Mouse (Mus musculus) embryonic facial prominence, embryonic 10.5 days (tissue): Measurements from ENCODE around the gene Capn2. TPM values are rescaled to one million over a fixed set of nuclear protein-coding genes. Genes with fewer than 3 reads are reported as not detected.

ENCODE experiments used
- DNase-seq: peaks from one replicate; pipeline ENCODE4 v3.0.0-alpha.2; 2017; ENCODE audit warnings: low spot score
- H3K27ac ChIP-seq: fragments of 300-500 bp; sonication (generic); replicated peaks from 2 replicates; pipeline ENCODE4 v1.5.1; 2016; ENCODE audit warnings: mild to moderate bottlenecking
- H3K27me3 ChIP-seq: fragments of 300-500 bp; sonication (generic); replicated peaks from 2 replicates; pipeline ENCODE4 v1.6.1; 2016; ENCODE audit warnings: low read depth, mild to moderate bottlenecking; ENCODE audit not compliant: poor library complexity, severe bottlenecking
- H3K36me3 ChIP-seq: fragments of 300-500 bp; sonication (generic); replicated peaks from 2 replicates; pipeline ENCODE4 v1.6.1; 2016; ENCODE audit warnings: mild to moderate bottlenecking, moderate library complexity
- H3K4me1 ChIP-seq: fragments of 300-500 bp; sonication (generic); 2 replicates; pipeline ENCODE4 v1.6.1; 2016
- H3K4me3 ChIP-seq: fragments of 300-500 bp; sonication (generic); 2 replicates; pipeline ENCODE4 v1.5.1; 2016; ENCODE audit warnings: mild to moderate bottlenecking, moderate library complexity
- H3K9me3 ChIP-seq: fragments of 300-500 bp; sonication (generic); 2 replicates; pipeline ENCODE4 v1.6.1; 2016; ENCODE audit warnings: mild to moderate bottlenecking
- WGBS: fragments of 180-500 bp; shearing (Covaris S2); methylation state at CpG from one replicate; pipeline ENCODE4 v1.1.7; 2016; 5-methylcytosine and 5-hydroxymethylcytosine counted together
- polyA plus RNA-seq: library from polyadenylated mRNA; unstranded; fragments of >200 nt; fragmentation: Nextera tagmentation; extraction: Ambion mirVana; gene quantifications from 2 replicates; pipeline ENCODE4 v1.2.1, GENCODE M21; 2016

Gene Capn2
- polyA plus RNA-seq, 1 experiment from 2014 or later: 84.8 TPM

DNA sequence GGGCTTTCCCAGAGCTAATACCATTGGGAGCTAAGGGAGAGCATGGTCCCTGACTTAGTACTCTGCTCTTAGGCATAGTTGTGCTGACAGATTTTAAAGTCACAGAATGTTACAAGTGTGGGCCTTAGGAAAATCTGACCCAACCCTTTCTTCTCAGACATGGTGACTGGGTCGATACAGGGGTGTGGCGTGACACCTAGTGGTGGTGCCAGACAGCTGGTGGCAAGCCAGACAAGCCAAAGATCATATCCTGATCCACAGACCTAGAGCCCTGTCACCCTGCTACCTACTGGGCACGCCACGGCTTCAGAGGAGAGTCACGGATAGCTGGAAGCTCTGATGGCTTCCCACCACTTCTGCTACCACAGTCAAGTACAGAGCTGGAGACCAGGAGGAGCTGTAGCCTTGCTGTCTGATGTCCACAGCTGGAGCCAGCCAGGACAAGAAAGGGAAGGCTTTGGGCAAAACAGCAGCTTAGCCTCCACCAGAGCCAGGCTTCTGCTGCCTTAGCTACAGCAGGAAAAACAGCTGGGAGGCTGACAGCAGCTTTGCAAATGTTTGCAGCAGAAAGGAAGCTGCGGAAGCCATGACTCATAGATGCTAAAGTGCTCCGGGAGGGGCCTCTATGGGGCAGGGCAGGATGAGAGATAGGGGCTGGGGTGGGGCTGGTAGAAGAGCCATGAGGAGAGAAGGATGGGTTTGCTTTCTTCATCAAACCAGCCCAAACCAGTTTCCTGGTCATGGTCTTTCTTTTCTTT, 11.0 kb downstream of the Capn2 start:
- 66% methylated on average over 7 of the region's 7 CpGs for WGBS
- peaks cover 65% of the 10 kb centered on the region for H3K36me3 ChIP-seq
- H3K4me3 ChIP-seq: no peak overlapping the region
- DNase-seq: no peak
- no peaks in the 10 kb centered on the region for H3K27me3 ChIP-seq
- H3K27ac ChIP-seq: no peak overlapping the region
- H3K9me3 ChIP-seq: no peaks in the 10 kb centered on the region
- peaks cover 26% of the 10 kb centered on the region for H3K4me1 ChIP-seq

- no peak overlapping the region for H3K4me3 ChIP-seq
- 87% methylated on average over 3 of the region's 3 CpGs for WGBS
Measured at GRCm38 (mm10) chr1:182505291-182505690, 12.1 kb downstream of the Capn2 start.

GRCm38 (mm10) chr1:182504223-182504622, 13.2 kb downstream of the Capn2 start:
- 43% methylated on average over 4 of the region's 4 CpGs for WGBS
- Histone ChIP-seq H3K27me3 (no peaks in the 10 kb centered on the region), H3K4me3 (no peak overlapping the region), H3K36me3 (peaks cover 65% of the 10 kb centered on the region), H3K27ac (no peak overlapping the region), H3K9me3 (no peaks in the 10 kb centered on the region), H3K4me1 (peaks cover 24% of the 10 kb centered on the region)
- no peak for DNase-seq

More at GRCm38 (mm10) chr1:182505291-182505690, 12.1 kb downstream of the Capn2 start:
- DNase-seq: no peak
- Histone ChIP-seq H3K9me3 (no peaks in the 10 kb centered on the region), H3K4me1 (peaks cover 26% of the 10 kb centered on the region), H3K27ac (no peak overlapping the region), H3K36me3 (peaks cover 65% of the 10 kb centered on the region), H3K27me3 (no peaks in the 10 kb centered on the region)

- no peaks in the 10 kb centered on the region for H3K27me3 ChIP-seq
- no peak overlapping the region for H3K27ac ChIP-seq
- no peak for DNase-seq
- H3K4me1 ChIP-seq: peaks cover 19% of the 10 kb centered on the region
- no peaks in the 10 kb centered on the region for H3K9me3 ChIP-seq
- 89% methylated on average over 13 of the region's 13 CpGs for WGBS
- H3K4me3 ChIP-seq: no peak overlapping the region
- peaks cover 56% of the 10 kb centered on the region for H3K36me3 ChIP-seq
Measured at GRCm38 (mm10) chr1:182503206-182503900, 14.1 kb downstream of the Capn2 start.

DNA sequence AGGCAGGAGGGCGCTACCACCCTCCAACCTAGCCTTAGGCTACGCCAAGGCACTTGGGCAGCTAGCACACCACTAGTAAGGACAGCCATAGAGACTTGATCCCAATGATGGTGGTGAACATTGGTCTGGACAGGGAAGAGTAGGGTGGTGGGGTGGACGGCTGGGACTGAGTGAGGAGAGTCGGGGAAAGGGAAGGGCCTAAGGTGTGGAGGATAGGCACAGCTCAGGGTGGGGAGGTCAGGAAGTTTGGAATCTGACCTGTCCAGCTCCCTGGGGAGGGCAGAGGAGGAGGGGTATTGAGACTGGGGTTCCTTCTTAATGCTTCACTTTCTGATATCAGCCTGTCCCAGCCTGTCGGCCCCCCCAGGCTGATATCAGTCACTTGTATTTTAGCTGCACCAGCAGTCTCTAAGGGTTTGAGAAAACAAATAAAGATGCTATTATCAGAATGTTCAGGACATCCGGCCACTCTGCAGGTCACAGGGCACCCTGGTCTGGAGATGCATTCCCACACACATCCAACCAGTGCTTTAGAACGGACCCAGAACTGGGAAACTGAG, 14.8 kb downstream of the Capn2 start:
- DNase-seq: no peak
- Histone ChIP-seq H3K36me3 (peaks cover 56% of the 10 kb centered on the region), H3K27ac (no peak overlapping the region), H3K9me3 (no peaks in the 10 kb centered on the region), H3K4me3 (no peak overlapping the region), H3K27me3 (no peaks in the 10 kb centered on the region), H3K4me1 (peaks cover 19% of the 10 kb centered on the region)
- WGBS: 81% methylated on average over 7 of the region's 7 CpGs

DNA sequence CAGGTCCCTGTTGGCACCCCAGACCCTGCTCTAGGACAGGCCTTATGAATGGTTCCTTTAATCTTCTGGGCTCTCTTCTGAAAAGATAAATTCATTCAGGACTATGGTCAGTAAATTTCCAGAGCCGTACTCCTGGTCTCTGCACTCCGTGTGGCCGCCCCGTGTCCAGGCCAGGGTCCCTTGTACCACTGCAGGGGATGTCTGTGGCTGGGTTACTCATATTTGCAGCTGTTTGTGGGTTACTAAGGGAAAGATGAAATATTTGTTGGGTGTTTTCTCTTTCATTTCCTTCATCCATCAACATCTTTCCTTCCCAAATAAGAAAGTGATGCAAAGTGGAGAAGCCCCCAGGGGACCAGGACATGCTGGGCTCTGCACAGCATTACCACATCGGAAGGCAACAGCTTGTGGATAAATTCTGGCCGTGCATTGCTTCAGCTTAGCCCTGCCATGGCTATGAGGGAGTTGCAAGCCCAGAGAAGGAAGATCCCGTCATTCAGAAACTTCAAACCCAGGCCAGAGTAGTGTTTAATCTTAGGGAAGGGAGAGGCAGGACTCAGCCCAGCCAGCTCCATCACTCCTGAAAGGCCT, 15.5 kb downstream of the Capn2 start:
- no peaks in the 10 kb centered on the region for H3K9me3 ChIP-seq
- peaks cover 56% of the 10 kb centered on the region for H3K36me3 ChIP-seq
- 86% methylated on average over 7 of the region's 7 CpGs for WGBS
- H3K4me1 ChIP-seq: peaks cover 24% of the 10 kb centered on the region
- no peaks in the 10 kb centered on the region for H3K27me3 ChIP-seq
- H3K4me3 ChIP-seq: no peak overlapping the region
- DNase-seq: no peak
- no peak overlapping the region for H3K27ac ChIP-seq

DNA sequence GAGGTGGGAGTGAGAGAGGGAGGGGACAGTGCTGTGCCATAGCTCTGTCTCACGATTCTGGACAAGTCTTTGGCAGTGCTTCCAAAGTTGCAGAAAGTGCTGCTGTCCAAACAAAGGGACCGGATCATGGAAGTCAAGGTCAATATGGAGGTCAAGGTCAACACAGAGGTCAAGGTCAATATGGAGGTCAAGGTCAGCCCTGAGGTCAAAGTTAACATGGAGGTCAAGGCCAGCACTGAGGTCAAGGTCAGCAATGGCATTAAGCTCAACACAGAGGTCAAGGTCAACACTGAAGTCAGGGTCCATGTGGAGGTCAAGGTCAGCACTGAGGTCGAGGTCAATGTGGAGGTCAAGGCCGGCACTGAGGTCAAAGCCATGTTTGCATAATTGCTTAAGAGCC, 16.6 kb downstream of the Capn2 start:
- Histone ChIP-seq H3K4me1 (peaks cover 33% of the 10 kb centered on the region), H3K4me3 (no peak overlapping the region), H3K36me3 (peaks cover 48% of the 10 kb centered on the region), H3K27me3 (no peaks in the 10 kb centered on the region), H3K27ac (no peak overlapping the region), H3K9me3 (no peaks in the 10 kb centered on the region)
- DNase-seq: no peak
- WGBS: 87% methylated on average over 4 of the region's 4 CpGs

DNA sequence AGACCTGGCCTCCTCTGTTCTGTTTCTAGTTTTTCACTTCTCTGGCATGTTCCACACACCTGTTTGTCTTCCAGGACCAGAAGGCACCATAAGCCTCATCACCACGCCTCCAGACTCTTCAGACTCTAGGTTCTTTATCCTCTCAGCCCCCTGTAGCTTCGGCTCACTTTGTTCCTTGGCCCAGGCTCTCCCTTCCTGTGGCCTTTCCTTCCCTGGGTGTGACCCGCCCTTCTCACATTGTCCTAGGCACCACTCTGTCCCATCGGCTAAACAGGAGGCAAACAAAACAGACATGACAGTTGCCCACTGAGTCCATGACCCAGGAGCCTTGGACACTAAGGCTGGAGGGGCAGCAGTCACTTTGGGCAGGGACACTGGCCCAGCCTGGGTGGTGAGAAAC, 17.2 kb downstream of the Capn2 start:
- Histone ChIP-seq H3K27ac (no peak overlapping the region), H3K27me3 (no peaks in the 10 kb centered on the region), H3K4me3 (no peak overlapping the region), H3K9me3 (no peaks in the 10 kb centered on the region), H3K4me1 (peaks cover 33% of the 10 kb centered on the region), H3K36me3 (peaks cover 43% of the 10 kb centered on the region)
- DNase-seq: no peak
- WGBS: 71% methylated on average over 4 of the region's 4 CpGs

GRCm38 (mm10) chr1:182499443-182500089, 17.8 kb downstream of the Capn2 start:
- Histone ChIP-seq H3K27ac (no peak overlapping the region), H3K9me3 (no peaks in the 10 kb centered on the region), H3K27me3 (no peaks in the 10 kb centered on the region), H3K4me3 (no peak overlapping the region), H3K36me3 (peaks cover 40% of the 10 kb centered on the region), H3K4me1 (peaks cover 32% of the 10 kb centered on the region)
- WGBS: 85% methylated on average over 9 of the region's 9 CpGs
- no peak for DNase-seq

GRCm38 (mm10) chr1:182497736-182498135, 19.7 kb downstream of the Capn2 start:
- peaks cover 47% of the 10 kb centered on the region for H3K36me3 ChIP-seq
- H3K9me3 ChIP-seq: no peaks in the 10 kb centered on the region
- H3K4me1 ChIP-seq: peaks cover 32% of the 10 kb centered on the region
- no peak overlapping the region for H3K4me3 ChIP-seq
- WGBS: 73% methylated on average over 4 of the region's 4 CpGs
- H3K27ac ChIP-seq: no peak overlapping the region
- no peaks in the 10 kb centered on the region for H3K27me3 ChIP-seq
- DNase-seq: no peak

- no peak for DNase-seq
- Histone ChIP-seq H3K27ac (no peak overlapping the region), H3K36me3 (peaks cover 53% of the 10 kb centered on the region), H3K27me3 (no peaks in the 10 kb centered on the region), H3K4me1 (peaks cover 32% of the 10 kb centered on the region), H3K4me3 (no peak overlapping the region), H3K9me3 (no peaks in the 10 kb centered on the region)
- 53% methylated on average over 6 of the region's 6 CpGs for WGBS
Measured at GRCm38 (mm10) chr1:182496685-182497084, 20.7 kb downstream of the Capn2 start.
